Mouse (Mus musculus) urinary bladder, postnatal 0 days (tissue): ENCODE data around the gene Sbf2. TPM values are rescaled to one million over a fixed set of nuclear protein-coding genes. Genes with fewer than 3 reads are reported as not detected.

Experiments used
- polyA plus RNA-seq: library from polyadenylated mRNA; unstranded; fragments of >200 nt; fragmentation: Nextera tagmentation; extraction: Ambion mirVana; gene quantifications from 2 replicates; pipeline ENCODE4 v1.2.1, GENCODE M21; 2015

The Sbf2 gene
- 22.6 and 23.5 TPM in 2 replicates for polyA plus RNA-seq

GRCm38 (mm10) chr7:110614133-110615063 is at the start of gene Sbf2:
Gene Sbf2, minus strand, starts transcription at chr7:110614922.

GRCm38 (mm10) chr7:110627486-110628272 is 13.0 kb upstream of the Sbf2 start, which contains the start of gene Adm:
Gene Adm, plus strand, starts transcription at chr7:110627661.

Other genes starting within 250 kb of the Sbf2 start
- gene Adm, start 12.7 kb upstream of the Sbf2 start, polyA plus RNA-seq = 29.4 and 34.8 TPM in 2 replicates
- 9.4 and 11.2 TPM in 2 replicates for gene Ampd3, start 153.3 kb upstream of the Sbf2 start, polyA plus RNA-seq
- gene Rnf141, start 229.5 kb upstream of the Sbf2 start, polyA plus RNA-seq = 20.5 and 21.1 TPM in 2 replicates
- 18.8 and 24.8 TPM in 2 replicates for gene Lyve1, start 248.3 kb upstream of the Sbf2 start, polyA plus RNA-seq